Mouse (Mus musculus) MEL (cell line): ENCODE data around the gene Morc3. TPM values are rescaled to one million over a fixed set of nuclear protein-coding genes. Genes with fewer than 3 reads are reported as not detected.

ENCODE experiments used
- DNase-seq: peaks from one replicate; pipeline ENCODE4 v3.0.0; 2011; ENCODE audit warnings: low read depth, low spot score
- H3K27ac ChIP-seq: 2 replicates; pipeline ENCODE4 v1.5.1; 2012; ENCODE audit warnings: low read depth, mild to moderate bottlenecking, control low read depth, low read length, moderate library complexity; ENCODE audit not compliant: control insufficient read depth
- H3K27me3 ChIP-seq, 2 experiments: fragments of 150-350 bp in 1 of 2; sonication (generic) in 1 of 2; 2 replicates each; pipeline ENCODE4 v1.6.1; 2012; ENCODE audit warnings: low read length in 2 of 2, mild to moderate bottlenecking in 2 of 2, improper control_type of control experiment in 1 of 2, moderate library complexity in 1 of 2; ENCODE audit not compliant: insufficient read depth in 2 of 2, control insufficient read depth in 1 of 2
- H3K36me3 ChIP-seq, 2 experiments: 2 replicates each; pipeline ENCODE4 v1.6.1; 2012 to 2014; ENCODE audit warnings: low read length in 2 of 2, improper control_type of control experiment in 1 of 2, inconsistent platforms in 1 of 2, mild to moderate bottlenecking in 1 of 2; ENCODE audit not compliant: insufficient read depth in 2 of 2, control insufficient read depth in 1 of 2
- H3K4me1 ChIP-seq, 2 experiments: fragments of 150-350 bp in 1 of 2; sonication (generic) in 1 of 2; 2 replicates each; pipeline ENCODE4 v1.6.1; 2012; ENCODE audit warnings: low read length in 2 of 2, improper control_type of control experiment in 1 of 2, mild to moderate bottlenecking in 1 of 2; ENCODE audit not compliant: insufficient read depth in 2 of 2, control insufficient read depth in 1 of 2
- H3K4me3 ChIP-seq, 2 experiments: fragments of 150-350 bp in 1 of 2; sonication (generic) in 1 of 2; 2 replicates each; pipeline ENCODE4 v1.5.1; 2012; ENCODE audit warnings: low read depth in 2 of 2, low read length in 2 of 2, mild to moderate bottlenecking in 2 of 2, moderate library complexity in 2 of 2, control low read depth in 1 of 2, improper control_type of control experiment in 1 of 2; ENCODE audit not compliant: control insufficient read depth in 1 of 2, insufficient read depth in 1 of 2
- H3K79me2 ChIP-seq: 2 replicates; pipeline ENCODE4 v1.6.1; 2012; ENCODE audit warnings: mild to moderate bottlenecking, low read length, moderate library complexity; ENCODE audit not compliant: control insufficient read depth, poor library complexity, insufficient read depth
- H3K9ac ChIP-seq: 2 replicates; pipeline ENCODE4 v1.6.1; 2012; ENCODE audit warnings: low read depth, mild to moderate bottlenecking, control low read depth, low read length, moderate library complexity; ENCODE audit not compliant: control insufficient read depth, poor library complexity, severe bottlenecking
- H3K9me3 ChIP-seq: fragments of 150-350 bp; sonication (generic); replicated peaks from 2 replicates; pipeline ENCODE4 v1.6.1; 2012; ENCODE audit warnings: mild to moderate bottlenecking, low read length, improper control_type of control experiment, moderate library complexity; ENCODE audit not compliant: insufficient read depth
- BHLHE40 ChIP-seq: IDR thresholded peaks from 2 replicates; pipeline ENCODE4 v1.6.1; 2012; ENCODE audit warnings: low read depth, mild to moderate bottlenecking, inconsistent platforms, low read length, improper control_type of control experiment, borderline replicate concordance
- CHD1 ChIP-seq: IDR thresholded peaks from 2 replicates; pipeline ENCODE4 v1.6.1; 2012; ENCODE audit warnings: low read depth, mild to moderate bottlenecking, inconsistent platforms, low read length, improper control_type of control experiment
- E2F4 ChIP-seq: IDR thresholded peaks from 2 replicates; pipeline ENCODE4 v1.6.1; 2011; ENCODE audit warnings: low read depth, low read length, improper control_type of control experiment, borderline replicate concordance
- ELF1 ChIP-seq: IDR thresholded peaks from 2 replicates; pipeline ENCODE4 v1.6.1; 2014; ENCODE audit warnings: low read depth, mild to moderate bottlenecking, inconsistent platforms, low read length, improper control_type of control experiment, moderate library complexity
- GATA1 ChIP-seq: IDR thresholded peaks from 2 replicates; pipeline ENCODE4 v1.6.1; 2011; ENCODE audit warnings: low read depth, low read length, improper control_type of control experiment
- HCFC1 ChIP-seq: IDR thresholded peaks from 2 replicates; pipeline ENCODE4 v1.6.1; 2012; ENCODE audit warnings: low read depth, mild to moderate bottlenecking, inconsistent platforms, low read length, improper control_type of control experiment, moderate library complexity
- JUND ChIP-seq: IDR thresholded peaks from 2 replicates; pipeline ENCODE4 v1.6.1; 2011; ENCODE audit warnings: low read depth, mild to moderate bottlenecking, improper control_type of control experiment, low read length
- KAT2A ChIP-seq: conservative IDR thresholded peaks from 2 replicates; pipeline ENCODE4 v1.6.1; 2012; ENCODE audit warnings: low read depth, low read length, improper control_type of control experiment, inconsistent platforms
- MAZ ChIP-seq: IDR thresholded peaks from 2 replicates; pipeline ENCODE4 v1.6.1; 2012; ENCODE audit warnings: low read depth, mild to moderate bottlenecking, inconsistent platforms, low read length, improper control_type of control experiment
- MXI1 ChIP-seq: IDR thresholded peaks from 2 replicates; pipeline ENCODE4 v1.6.1; 2011; ENCODE audit warnings: mild to moderate bottlenecking, low read depth, low read length, improper control_type of control experiment
- MYC ChIP-seq: IDR thresholded peaks from 2 replicates; pipeline ENCODE4 v1.6.1; 2011; ENCODE audit warnings: low read depth, mild to moderate bottlenecking, low read length, improper control_type of control experiment, moderate library complexity
- POLR2AphosphoS2 ChIP-seq: IDR thresholded peaks from 2 replicates; pipeline ENCODE4 v1.6.1; 2011; ENCODE audit warnings: low read length, improper control_type of control experiment
- POLR2AphosphoS5 ChIP-seq: IDR thresholded peaks from 2 replicates; pipeline ENCODE4 v1.6.1; 2012; ENCODE audit warnings: low read depth, borderline replicate concordance, mild to moderate bottlenecking, inconsistent platforms, low read length, moderate library complexity, mixed read lengths
- SIN3A ChIP-seq: IDR thresholded peaks from 2 replicates; pipeline ENCODE4 v1.6.1; 2012; ENCODE audit warnings: low read length, improper control_type of control experiment, inconsistent platforms
- SMC3 ChIP-seq: IDR thresholded peaks from 2 replicates; pipeline ENCODE4 v1.6.1; 2011; ENCODE audit warnings: low read depth, low read length, improper control_type of control experiment
- TAL1 ChIP-seq: IDR thresholded peaks from 2 replicates; pipeline ENCODE4 v1.6.1; 2012; ENCODE audit warnings: mild to moderate bottlenecking, inconsistent platforms, low read length, moderate library complexity, mixed read lengths
- TBP ChIP-seq: IDR thresholded peaks from 2 replicates; pipeline ENCODE4 v1.8.0; 2011; ENCODE audit warnings: low read depth, low read length, improper control_type of control experiment
- TCF12 ChIP-seq: IDR thresholded peaks from 2 replicates; pipeline ENCODE4 v1.6.1; 2014; ENCODE audit warnings: low read depth, mild to moderate bottlenecking, inconsistent platforms, low read length, improper control_type of control experiment, moderate library complexity
- ZC3H11A ChIP-seq: IDR thresholded peaks from 2 replicates; pipeline ENCODE4 v1.6.1; 2012; ENCODE audit warnings: low read depth, mild to moderate bottlenecking, inconsistent platforms, low read length, improper control_type of control experiment
- ZMIZ1 ChIP-seq: IDR thresholded peaks from 2 replicates; pipeline ENCODE4 v1.6.1; 2012; ENCODE audit warnings: low read depth, mild to moderate bottlenecking, inconsistent platforms, low read length, improper control_type of control experiment, moderate library complexity
- polyA plus RNA-seq, 2 experiments: library from polyadenylated mRNA; stranded (reverse) in 1 of 2; unstranded in 1 of 2; fragments of >175 nt in 1 of 2; fragments of >200 nt in 1 of 2; gene quantifications; 2 replicates each; pipeline versions ENCODE4 v1.2.1 to v1.2.4; 2012; ENCODE audit warnings: low replicate concordance in 2 of 2, low read depth in 1 of 2; ENCODE audit not compliant: insufficient read length in 2 of 2, insufficient read depth in 1 of 2, missing spikeins in 1 of 2
- total RNA-seq: library from RNA; depleted of rRNA; stranded (reverse); fragments of 300-350 nt; gene quantifications from 2 replicates; pipeline ENCODE4 v1.2.3, GENCODE M21; 2012

The Morc3 gene
- total and polyA plus RNA-seq, 3 experiments, result 23.3 to 276 (median 39.1) TPM

DNA sequence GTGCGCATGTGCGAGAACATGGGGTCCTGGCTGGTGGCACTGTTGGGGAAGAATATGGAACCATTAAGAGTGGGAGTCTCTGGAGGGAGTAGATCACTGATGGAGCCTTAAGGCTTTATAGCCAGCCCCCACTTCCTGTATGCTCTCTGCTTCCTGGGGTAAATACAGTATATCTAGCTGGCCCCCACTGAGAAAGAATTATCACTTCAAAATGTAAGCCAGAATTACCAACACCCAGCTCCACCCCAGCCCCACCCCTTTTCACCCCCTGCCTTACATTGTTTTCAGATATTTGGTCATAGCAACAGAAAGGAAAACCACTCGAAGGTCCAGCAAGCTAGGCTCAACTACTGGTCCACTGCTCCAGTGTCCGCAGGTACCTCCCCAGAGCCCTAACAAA is 43.5 kb upstream of the Morc3 start:
- no peaks in the 10 kb centered on the region for H3K27me3 ChIP-seq
- no peak overlapping the region for H3K27ac ChIP-seq
- TF ChIP-seq E2F4, result no peak
- no peak for TF ChIP-seq BHLHE40
- TF ChIP-seq SMC3, result no peak
- TF ChIP-seq MYC, result no peak
- TF ChIP-seq CHD1, result no peak
- TF ChIP-seq ZMIZ1, result no peak
- no peak for TF ChIP-seq GATA1
- no peak for TF ChIP-seq SIN3A
- no peak for DNase-seq
- H3K9me3 ChIP-seq, result no peaks in the 10 kb centered on the region
- no peaks in the 10 kb centered on the region for H3K4me1 ChIP-seq
- H3K79me2 ChIP-seq, result no peaks in the 10 kb centered on the region
- no peaks in the 10 kb centered on the region for H3K36me3 ChIP-seq
- no peak overlapping the region for H3K4me3 ChIP-seq
- no peak overlapping the region for H3K9ac ChIP-seq

DNA sequence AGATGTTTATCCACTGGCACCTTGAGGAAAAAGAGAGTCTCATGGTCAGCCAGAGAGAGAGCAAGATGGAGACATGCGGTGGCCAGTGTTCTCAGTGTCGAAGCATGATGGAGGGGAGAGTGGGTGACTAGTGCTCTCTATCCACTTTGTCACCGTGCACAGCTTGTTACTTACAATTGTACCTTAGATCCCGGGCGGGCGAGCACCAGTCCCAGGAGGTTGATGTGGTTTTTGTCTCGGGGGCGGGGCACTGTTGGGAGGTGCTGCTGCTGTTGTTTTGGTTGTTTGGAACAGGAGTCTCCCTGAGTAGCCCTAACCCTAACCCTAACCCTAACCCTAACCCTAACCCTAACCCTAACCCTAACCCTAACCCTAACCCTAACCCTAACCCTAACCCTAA is 43.0 kb upstream of the Morc3 start:
- Histone ChIP-seq H3K79me2 (no peaks in the 10 kb centered on the region), H3K9ac (no peak overlapping the region), H3K4me1 (no peaks in the 10 kb centered on the region), H3K27ac (no peak overlapping the region), H3K4me3 (no peak overlapping the region), H3K9me3 (no peaks in the 10 kb centered on the region), H3K36me3 (no peaks in the 10 kb centered on the region), H3K27me3 (no peaks in the 10 kb centered on the region)
- DNase-seq, result no peak
- TF ChIP-seq ZC3H11A (no peak), TAL1 (no peak), ZMIZ1 (no peak), MAZ (no peak), MYC (no peak), POLR2AphosphoS5 (no peak), ELF1 (no peak), TCF12 (no peak), JUND (no peak), MXI1 (no peak), TBP (no peak), HCFC1 (no peak), GATA1 (no peak), SIN3A (no peak), POLR2AphosphoS2 (no peak), KAT2A (no peak)
